Comparison of ENCODE assay signal across 20 mouse cellular contexts in the genomic region with DNA sequence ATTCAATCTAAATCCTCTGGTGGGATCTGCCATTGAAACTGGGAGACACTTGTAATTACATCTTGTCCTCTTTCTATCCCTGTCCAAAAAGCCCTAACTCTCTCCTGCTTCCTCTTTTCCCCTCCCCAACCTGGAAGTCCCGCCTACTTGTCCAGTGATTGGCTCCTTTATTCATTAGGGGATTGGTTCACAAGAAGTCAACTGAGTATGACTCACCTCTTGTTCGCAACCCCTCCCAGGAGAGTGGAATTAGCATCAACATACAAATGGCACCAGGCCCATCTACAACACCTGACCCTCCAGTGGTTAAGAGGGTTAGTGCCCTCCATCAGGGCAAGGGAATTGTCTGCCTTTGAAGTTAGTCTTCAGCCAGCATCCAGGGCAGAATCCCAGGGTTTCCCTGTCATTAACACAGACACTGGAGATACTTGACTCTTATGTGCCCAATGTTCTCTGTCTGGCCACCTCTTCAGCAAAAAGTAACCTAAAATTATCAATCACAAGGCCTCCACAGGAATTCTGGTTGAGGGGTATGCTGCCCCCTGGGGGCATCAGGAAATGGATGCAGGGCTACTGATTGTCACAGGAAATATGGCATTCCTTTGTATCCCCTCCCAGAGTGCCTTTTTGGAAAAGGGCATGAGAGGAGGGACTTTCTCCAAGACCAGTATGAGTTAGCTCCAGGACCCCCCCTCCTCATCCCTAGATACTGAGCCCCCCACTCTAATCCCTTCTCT.
DNase-seq lines count a peak whose midpoint lies in the region; ATAC-seq and TF ChIP-seq lines count a peak whose summit lies in the region.
"Had no signal": no experiment of that assay in that cellular context is flagged by ENCODE, and none has a peak within 500 bp of the region (broad histone marks: within the 10 kb centered on the region; RNA-seq: fewer than 3 reads in every experiment).

No protein-coding gene starts in this region.

- no peak for DNase-seq in kidney, postnatal 0 days (ENCODE audit: low spot score)
- no peak for DNase-seq in kidney, postnatal 4 days
- DNase-seq in 3T3-L1 (ENCODE audit: low read depth, low spot score) (peak; percentile 61), A20 (ENCODE audit: low read depth, low spot score) (peak; percentile 16), R1 (ENCODE audit: low read depth, low spot score) (peak; percentile 87)
- DNase-seq in heart, adult 8-10 months (ENCODE audit: low spot score): no peak
- no peak for DNase-seq in gastrocnemius, postnatal 14 days
- DNase-seq: cerebellum, adult 8-10 months; gastrocnemius, postnatal 25 days; kidney, adult 8-10 months; kidney, postnatal 25 days; thymus, postnatal 36 days had no signal

- no peaks in the 10 kb centered on the region for H3K27me3 ChIP-seq in kidney, postnatal 0 days (ENCODE audit: insufficient read depth, low read length)
- H3K27me3 ChIP-seq: embryonic facial prominence, embryonic 15.5 days; midbrain, embryonic 12.5 days; Patski had no signal

- H3K4me1 ChIP-seq in kidney, postnatal 0 days (replicated peaks; ENCODE audit: insufficient read depth, low read length): no peaks in the 10 kb centered on the region
- H3K4me1 ChIP-seq: embryonic facial prominence, embryonic 15.5 days; heart, embryonic 10.5 days; limb, embryonic 13.5 days; midbrain, embryonic 12.5 days; neural tube, embryonic 13.5 days had no signal

- 33% methylated on average over 2 of the region's 2 CpGs for WGBS in kidney, postnatal 0 days

- no peak overlapping the region for H3K4me2 ChIP-seq in kidney, postnatal 0 days (ENCODE audit: low read length)
- H3K4me2 ChIP-seq: embryonic facial prominence, embryonic 15.5 days; limb, embryonic 13.5 days; midbrain, embryonic 12.5 days; neural tube, embryonic 13.5 days had no signal

- ATAC-seq in kidney, postnatal 0 days (replicated peaks; ENCODE audit: low FRiP score, low read depth): no peak
- ATAC-seq: Patski had no signal

- TF ChIP-seq CTCF in kidney, postnatal 0 days (IDR thresholded peaks at IDR 0.05; ENCODE audit: low read depth): peak; percentile 35; the same call in 1 of the 2 replicates

- no peak overlapping the region for H3K27ac ChIP-seq in kidney, postnatal 0 days
- H3K27ac ChIP-seq: embryonic facial prominence, embryonic 15.5 days; heart, embryonic 10.5 days; hindbrain, embryonic 10.5 days; limb, embryonic 13.5 days; liver, embryonic 14.5 days; midbrain, embryonic 12.5 days; neural tube, embryonic 13.5 days had no signal

- no peak overlapping the region for H3K4me3 ChIP-seq in kidney, postnatal 0 days (replicated peaks; ENCODE audit: low read depth, low read length)
- H3K4me3 ChIP-seq: embryonic facial prominence, embryonic 15.5 days; heart, embryonic 10.5 days; hindbrain, embryonic 10.5 days; limb, embryonic 13.5 days; midbrain, embryonic 12.5 days; neural tube, embryonic 13.5 days had no signal

- H3K9me3 ChIP-seq in kidney, postnatal 0 days (replicated peaks; ENCODE audit: low read length): no peaks in the 10 kb centered on the region
- H3K9me3 ChIP-seq: embryonic facial prominence, embryonic 15.5 days; heart, embryonic 10.5 days; hindbrain, embryonic 10.5 days; limb, embryonic 13.5 days; midbrain, embryonic 12.5 days; neural tube, embryonic 13.5 days had no signal

- intact Hi-C loops in gastrocnemius, postnatal 14 days (cut with DNase I; ENCODE audit: low total_unique reads): no loop called here

- H3K36me3 ChIP-seq in kidney, postnatal 0 days (ENCODE audit: insufficient read depth, low read length): no peaks in the 10 kb centered on the region
- H3K36me3 ChIP-seq: embryonic facial prominence, embryonic 15.5 days; heart, embryonic 10.5 days; hindbrain, embryonic 10.5 days; limb, embryonic 13.5 days; midbrain, embryonic 12.5 days; neural tube, embryonic 13.5 days had no signal

- H3K9ac ChIP-seq in kidney, postnatal 0 days (ENCODE audit: low read depth, low read length): no peak overlapping the region
- H3K9ac ChIP-seq: embryonic facial prominence, embryonic 15.5 days; limb, embryonic 13.5 days; liver, embryonic 14.5 days; midbrain, embryonic 12.5 days; neural tube, embryonic 13.5 days had no signal

Comparison
In these comparisons a context has a peak if more than half of its experiments do, and no peak if none do; other contexts are left out.
1. DNase-seq: peak in 3T3-L1 (single experiment), A20 (single experiment) and R1 (single experiment); none in kidney, postnatal 0 days (single experiment), kidney, postnatal 4 days (0 of 2), heart, adult 8-10 months (single experiment) and gastrocnemius, postnatal 14 days (single experiment).